Comparison of ENCODE assay signal across 22 mouse cellular contexts in the genomic region with DNA sequence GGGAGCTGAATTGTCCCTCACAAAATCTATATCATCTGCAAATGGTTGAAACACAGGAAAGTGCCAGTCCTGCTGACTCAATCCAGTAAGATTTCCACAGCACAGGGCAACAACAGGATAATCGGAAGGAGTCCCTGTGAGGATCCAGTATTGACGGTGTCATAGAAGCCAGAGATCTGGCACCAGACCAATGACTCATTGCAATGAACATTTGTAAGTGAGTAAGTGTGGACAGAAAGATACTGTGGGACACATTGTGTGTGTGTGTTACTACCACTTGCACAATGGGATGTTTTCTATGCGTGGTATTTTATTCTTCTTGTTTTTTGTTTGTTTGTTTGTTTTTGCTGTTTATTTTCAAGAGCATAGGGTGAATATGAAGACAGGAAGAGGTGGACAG.
A peak's percentile ranks its signal among the peaks of the same experiment; 100 is the strongest.
DNase-seq lines count a peak whose midpoint lies in the region; TF ChIP-seq lines count a peak whose summit lies in the region.
"Had no signal": no experiment of that assay in that cellular context is flagged by ENCODE, and none has a peak within 500 bp of the region (broad histone marks: within the 10 kb centered on the region; RNA-seq: fewer than 3 reads in every experiment).

No protein-coding gene starts in this region.

- 58% methylated on average over 3 of the region's 3 CpGs for WGBS in cerebellum, adult 2 months

- no peaks in the 10 kb centered on the region for H3K27me3 ChIP-seq in cerebellum, adult 2 months (ENCODE audit: control insufficient read depth, insufficient read depth, low read length)
- H3K27me3 ChIP-seq: heart, embryonic 13.5 days had no signal

- H3K4me3 ChIP-seq in cerebellum, adult 2 months (replicated peaks; ENCODE audit: insufficient read depth, low read depth, low read length), result no peak overlapping the region
- H3K4me3 ChIP-seq: heart, adult 2 months; heart, embryonic 10.5 days; heart, embryonic 13.5 days had no signal

- H3K4me1 ChIP-seq in cerebellum, adult 2 months (ENCODE audit: control insufficient read depth, insufficient read depth, low read length), result no peaks in the 10 kb centered on the region
- H3K4me1 ChIP-seq: heart, embryonic 10.5 days; heart, embryonic 13.5 days had no signal

- peak; percentile 15 for DNase-seq in adrenal gland, postnatal 10 days
- DNase-seq in adrenal gland, adult 8-10 months, result no peak
- DNase-seq in cerebellum, postnatal 10 days, result peak; percentile 10 to 20
- DNase-seq in cerebellum, adult 2 months, result no peak
- DNase-seq in Muller cell, postnatal 12 days (ENCODE audit: inconsistent ontology term), result peak; percentile 82
- DNase-seq in brain, adult 2 months (ENCODE audit: low read depth, low spot score), result peak; percentile 5
- DNase-seq in right cerebral cortex, postnatal 10 days (ENCODE audit: low spot score in 2 of 2), result no peak
- no peak for DNase-seq in left cerebral cortex, adult 11 months (ENCODE audit: low spot score)
- DNase-seq: cerebellum, adult 11 months; cerebellum, adult 8-10 months; cerebellum, postnatal 36 days; gastrocnemius, postnatal 10 days; gastrocnemius, postnatal 36 days; heart, adult 2 months; heart, postnatal 14 days; heart, postnatal 4 days; kidney, adult 18-20 months; kidney, adult 9 months had no signal

- H3K27ac ChIP-seq in cerebellum, adult 2 months (ENCODE audit: insufficient read depth, low read length), result no peak overlapping the region
- H3K27ac ChIP-seq: heart, adult 2 months; heart, embryonic 10.5 days; heart, embryonic 13.5 days; hindbrain, embryonic 14.5 days; hindbrain, postnatal 0 days had no signal

- TF ChIP-seq POLR2A in cerebellum, adult 2 months (IDR thresholded peaks at IDR 0.05; ENCODE audit: borderline replicate concordance, insufficient read depth, low read length), result no peak

- no peak for TF ChIP-seq CTCF in cerebellum, adult 2 months (IDR thresholded peaks at IDR 0.05; ENCODE audit: borderline replicate concordance, insufficient read depth, low read depth, low read length)

Comparison
In these comparisons a context has a peak if more than half of its experiments do, and no peak if none do; other contexts are left out.
1. DNase-seq: peak in adrenal gland, postnatal 10 days (single experiment), cerebellum, postnatal 10 days (2 of 2), Muller cell, postnatal 12 days (single experiment) and brain, adult 2 months (single experiment); none in adrenal gland, adult 8-10 months (single experiment), cerebellum, adult 2 months (0 of 2), right cerebral cortex, postnatal 10 days (0 of 2) and left cerebral cortex, adult 11 months (single experiment).